Mouse (Mus musculus): ENCODE measurements around the gene Gng12.

GRCm38 (mm10) chr6:66984079-66984478 lies 87.9 kb downstream of the Gng12 start:
- TF ChIP-seq EP300 (IDR thresholded peaks at IDR 0.05) (no peak), CTCF (IDR thresholded peaks at IDR 0.05) (no peak)
